Comparison of ENCODE assay signal across 8 mouse cellular contexts in the genomic region with DNA sequence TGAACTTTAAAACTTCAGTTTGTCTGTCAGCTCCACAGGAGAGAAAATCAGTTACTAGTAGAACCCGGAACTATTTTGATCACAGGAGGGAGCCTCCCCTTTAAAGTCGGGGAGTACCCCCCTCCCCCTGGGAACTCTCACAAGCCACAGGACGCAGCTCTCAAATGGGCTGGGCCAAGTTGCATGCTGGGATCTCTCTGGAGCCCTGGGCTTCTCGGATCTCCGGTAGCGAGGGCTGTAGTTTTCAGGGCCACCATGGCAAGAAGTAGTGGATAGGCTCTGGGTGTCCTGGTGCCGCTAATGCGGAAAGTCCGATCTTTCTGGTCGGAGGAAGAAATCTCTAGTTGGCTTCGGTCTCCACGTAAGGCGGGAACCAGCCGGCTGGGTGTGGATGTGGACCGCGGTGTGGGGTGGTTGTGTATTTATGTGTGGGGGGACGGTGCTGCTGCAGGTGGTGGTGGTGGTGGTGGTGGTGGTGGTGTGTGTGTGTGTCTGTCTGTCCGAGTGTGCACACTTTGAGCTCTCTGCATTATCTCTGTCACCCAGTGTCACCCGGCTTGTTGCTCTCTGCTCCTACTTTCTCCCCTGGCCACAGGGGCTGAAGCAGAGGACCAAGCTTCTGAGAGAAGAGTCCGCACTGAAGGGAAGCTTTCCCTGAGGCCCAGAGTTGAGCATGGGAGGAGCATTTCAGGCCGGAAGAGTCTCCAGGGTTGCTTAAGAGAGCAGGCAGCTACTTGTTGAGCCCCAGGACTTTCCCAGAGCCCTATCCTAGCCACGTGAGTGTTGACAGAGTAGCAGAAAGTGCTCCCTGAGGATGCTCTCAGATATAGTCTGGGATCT. TPM values are rescaled to one million over a fixed set of nuclear protein-coding genes. Genes with fewer than 3 reads are reported as not detected.
A peak's percentile ranks its signal among the peaks of the same experiment; 100 is the strongest.
DNase-seq lines count a peak whose midpoint lies in the region; ATAC-seq and TF ChIP-seq lines count a peak whose summit lies in the region.

No protein-coding gene starts in this region.

- peak overlapping the region; percentile 56 for H3K4me2 ChIP-seq in forebrain, embryonic 15.5 days (replicated peaks)
- H3K4me2 ChIP-seq in liver, postnatal 0 days (ENCODE audit: low read depth, low read length) = peak overlapping the region; percentile 90
- H3K4me2 ChIP-seq in neural tube, embryonic 13.5 days = peak overlapping the region; percentile 57

- intact Hi-C loops in heart, postnatal 14 days (cut with DNase I) = no loop called here

- 0 out of 2 replicates have a peak, but pooled peaks have one; percentile 35 for TF ChIP-seq POLR2A in bone marrow macrophage, adult 2 months (IDR thresholded peaks at IDR 0.05; ENCODE audit: borderline replicate concordance, low read depth, low read length)

- H3K9ac ChIP-seq in forebrain, embryonic 15.5 days (replicated peaks) = peak overlapping the region; percentile 59
- peak overlapping the region; percentile 76 for H3K9ac ChIP-seq in liver, postnatal 0 days (replicated peaks)
- peak overlapping the region; percentile 67 for H3K9ac ChIP-seq in neural tube, embryonic 13.5 days

- no peaks in the 10 kb centered on the region for H3K9me3 ChIP-seq in forebrain, embryonic 15.5 days
- H3K9me3 ChIP-seq in liver, postnatal 0 days (ENCODE audit: low read length) = no peaks in the 10 kb centered on the region
- H3K9me3 ChIP-seq in neural tube, embryonic 13.5 days = no peaks in the 10 kb centered on the region

- TF ChIP-seq EP300 in liver, postnatal 0 days (IDR thresholded peaks at IDR 0.05; ENCODE audit: low read depth) = no peak

- peak overlapping the region; percentile 77 for H3K27ac ChIP-seq in bone marrow macrophage, adult 2 months (ENCODE audit: insufficient read depth, low read depth, low read length)
- H3K27ac ChIP-seq in forebrain, embryonic 15.5 days (replicated peaks) = peak overlapping the region; percentile 36; the same call in 1 of the 2 replicates
- H3K27ac ChIP-seq in liver, postnatal 0 days (ENCODE audit: low read depth) = peak overlapping the region; percentile 82
- no peak overlapping the region for H3K27ac ChIP-seq in neural tube, embryonic 13.5 days (replicated peaks)

- H3K4me1 ChIP-seq in bone marrow macrophage, adult 2 months (ENCODE audit: control insufficient read depth, insufficient read depth, low read length) = peaks cover 8% of the 10 kb centered on the region
- peaks cover 12% of the 10 kb centered on the region for H3K4me1 ChIP-seq in forebrain, embryonic 15.5 days
- peaks cover 6% of the 10 kb centered on the region; the same call in 1 of the 2 replicates for H3K4me1 ChIP-seq in liver, postnatal 0 days (ENCODE audit: insufficient read depth)
- H3K4me1 ChIP-seq in neural tube, embryonic 13.5 days (replicated peaks) = peaks cover 18% of the 10 kb centered on the region

- peak; percentile 85 for ATAC-seq in forebrain, embryonic 15.5 days (replicated peaks)
- peak; percentile 94 for ATAC-seq in liver, postnatal 0 days
- ATAC-seq in neural tube, embryonic 13.5 days (ENCODE audit: low read depth) = peak; percentile 86

- H3K36me3 ChIP-seq in forebrain, embryonic 15.5 days = peaks cover 12% of the 10 kb centered on the region
- H3K36me3 ChIP-seq in liver, postnatal 0 days (replicated peaks; ENCODE audit: insufficient read depth, low read length) = peaks cover 10% of the 10 kb centered on the region
- peaks cover 22% of the 10 kb centered on the region for H3K36me3 ChIP-seq in neural tube, embryonic 13.5 days

- DNase-seq in CD8-positive naive resting alpha-beta T cell, adult 2 months (ENCODE audit: low read depth in 2 of 2, low spot score in 2 of 2) = peak; percentile 75 to 81
- DNase-seq in heart, postnatal 14 days = peak; percentile 73 to 77
- DNase-seq in layer of hippocampus, adult 11-12 months (ENCODE audit: low spot score) = peak; percentile 70
- DNase-seq in liver, postnatal 0 days = peak; percentile 78
- peak; percentile 31 for DNase-seq in telencephalon, adult 2 months (ENCODE audit: low read depth, low spot score)

- TF ChIP-seq CTCF in bone marrow macrophage, adult 2 months (IDR thresholded peaks at IDR 0.05; ENCODE audit: low read depth, low read length) = no peak
- no peak for TF ChIP-seq CTCF in liver, postnatal 0 days (IDR thresholded peaks at IDR 0.05; ENCODE audit: low read depth)

- H3K27me3 ChIP-seq in forebrain, embryonic 15.5 days = no peaks in the 10 kb centered on the region
- H3K27me3 ChIP-seq in liver, postnatal 0 days (ENCODE audit: insufficient read depth, low read length) = no peaks in the 10 kb centered on the region
- H3K27me3 ChIP-seq in neural tube, embryonic 13.5 days = no peaks in the 10 kb centered on the region

- peak overlapping the region; percentile 88 for H3K4me3 ChIP-seq in bone marrow macrophage, adult 2 months (ENCODE audit: insufficient read depth, low read length)
- peak overlapping the region; percentile 52 for H3K4me3 ChIP-seq in forebrain, embryonic 15.5 days
- H3K4me3 ChIP-seq in liver, postnatal 0 days (ENCODE audit: low read depth, low read length) = peak overlapping the region; percentile 71
- peak overlapping the region; percentile 41 for H3K4me3 ChIP-seq in neural tube, embryonic 13.5 days

- under 1% methylated on average over 22 of the region's 22 CpGs for WGBS in forebrain, embryonic 15.5 days
- WGBS in liver, postnatal 0 days (ENCODE audit: insufficient replicate concordance) = under 1% methylated on average over 22 of the region's 22 CpGs
- WGBS in neural tube, embryonic 13.5 days = 6% methylated on average over 22 of the region's 22 CpGs

RNA-seq across cellular contexts. Expression of a gene that starts 3.3 kb away (rescaled TPM):
- polyA plus RNA-seq in bone marrow macrophage, adult 2 months (2012; ENCODE audit: insufficient read depth, insufficient read length, missing spikeins) = 6.5 and 7.8 TPM in 2 replicates
- 1.3 and 1.5 TPM in 2 replicates for polyA plus RNA-seq in forebrain, embryonic 15.5 days (2015; fragmentation: Nextera tagmentation; extraction: Ambion mirVana)
- total RNA-seq in heart, postnatal 14 days (2021) = 1 to 10 TPM; 3.3 to 4.0 TPM
- polyA plus RNA-seq in liver, postnatal 0 days (2015; fragmentation: Nextera tagmentation; extraction: Ambion mirVana) = 0.66 and 0.73 TPM in 2 replicates
- polyA plus RNA-seq in neural tube, embryonic 13.5 days (2015; fragmentation: Nextera tagmentation; extraction: Ambion mirVana) = 1.4 and 1.5 TPM in 2 replicates

RNA-seq across cellular contexts. Expression of a gene that starts 22.2 kb away (rescaled TPM):
- 2.7 and 3.1 TPM in 2 replicates for polyA plus RNA-seq in bone marrow macrophage, adult 2 months (2012; ENCODE audit: insufficient read depth, insufficient read length, missing spikeins)
- polyA plus RNA-seq in forebrain, embryonic 15.5 days (2015; fragmentation: Nextera tagmentation; extraction: Ambion mirVana) = 12.0 and 12.7 TPM in 2 replicates
- 1 to 10 TPM; 2.1 to 2.5 TPM for total RNA-seq in heart, postnatal 14 days (2021)
- polyA plus RNA-seq in liver, postnatal 0 days (2015; fragmentation: Nextera tagmentation; extraction: Ambion mirVana) = 0.85 and 1.3 TPM in 2 replicates
- 10.5 TPM in 2 replicates for polyA plus RNA-seq in neural tube, embryonic 13.5 days (2015; fragmentation: Nextera tagmentation; extraction: Ambion mirVana)

RNA-seq across cellular contexts. Expression of a gene that starts 53.6 kb away (rescaled TPM):
- polyA plus RNA-seq in bone marrow macrophage, adult 2 months (2012; ENCODE audit: insufficient read depth, insufficient read length, missing spikeins) = 8.5 and 9.0 TPM in 2 replicates
- polyA plus RNA-seq in forebrain, embryonic 15.5 days (2015; fragmentation: Nextera tagmentation; extraction: Ambion mirVana) = 2.8 and 3.0 TPM in 2 replicates
- 1 to 10 TPM; 5.0 to 5.4 TPM for total RNA-seq in heart, postnatal 14 days (2021)
- polyA plus RNA-seq in liver, postnatal 0 days (2015; fragmentation: Nextera tagmentation; extraction: Ambion mirVana) = 0.62 and 0.63 TPM in 2 replicates
- polyA plus RNA-seq in neural tube, embryonic 13.5 days (2015; fragmentation: Nextera tagmentation; extraction: Ambion mirVana) = 2.3 and 2.9 TPM in 2 replicates
